Mouse (Mus musculus): Measurements from ENCODE around the gene 2010111I01Rik.

The 2010111I01Rik gene

GRCm38 (mm10) chr13:63262168-63262957 is 297.7 kb downstream of the 2010111I01Rik start:
- DNase-seq (ENCODE audit: low read depth) = no peak

GRCm38 (mm10) chr13:63268371-63268770 is 303.7 kb downstream of the 2010111I01Rik start:
- DNase-seq (ENCODE audit: low read depth) = no peak

GRCm38 (mm10) chr13:63268776-63269175 is 304.1 kb downstream of the 2010111I01Rik start:
- DNase-seq (ENCODE audit: low read depth) = no peak

- DNase-seq (ENCODE audit: low read depth) = no peak
Observed at GRCm38 (mm10) chr13:63270191-63270590, 305.5 kb downstream of the 2010111I01Rik start.

- DNase-seq (ENCODE audit: low read depth) = no peak
Observed at GRCm38 (mm10) chr13:63272017-63272601, 307.4 kb downstream of the 2010111I01Rik start.

- DNase-seq (ENCODE audit: low read depth) = no peak
Observed at GRCm38 (mm10) chr13:63272602-63273229, 308.0 kb downstream of the 2010111I01Rik start.

- no peak for DNase-seq (ENCODE audit: low read depth)
Observed at GRCm38 (mm10) chr13:63273859-63274258, 309.2 kb downstream of the 2010111I01Rik start.

GRCm38 (mm10) chr13:63274488-63275166 is 309.9 kb downstream of the 2010111I01Rik start:
- DNase-seq (ENCODE audit: low read depth) = no peak

- no peak for DNase-seq (ENCODE audit: low read depth)
Observed at GRCm38 (mm10) chr13:63276389-63276788, 311.7 kb downstream of the 2010111I01Rik start.

GRCm38 (mm10) chr13:63277316-63277715 is 312.6 kb downstream of the 2010111I01Rik start:
- DNase-seq (ENCODE audit: low read depth) = no peak

GRCm38 (mm10) chr13:63278141-63278631 is 313.5 kb downstream of the 2010111I01Rik start:
- no peak for DNase-seq (ENCODE audit: low read depth)

- peak; percentile 47 for DNase-seq (ENCODE audit: low read depth)
Observed at GRCm38 (mm10) chr13:63278796-63279475, 314.2 kb downstream of the 2010111I01Rik start.

GRCm38 (mm10) chr13:63279807-63280206 is 315.1 kb downstream of the 2010111I01Rik start:
- no peak for DNase-seq (ENCODE audit: low read depth)

GRCm38 (mm10) chr13:63280344-63280743 is 315.7 kb downstream of the 2010111I01Rik start:
- no peak for DNase-seq (ENCODE audit: low read depth)

- no peak for DNase-seq (ENCODE audit: low read depth)
Observed at GRCm38 (mm10) chr13:63281206-63281605, 316.5 kb downstream of the 2010111I01Rik start.

GRCm38 (mm10) chr13:63283236-63283635 is 318.5 kb downstream of the 2010111I01Rik start:
- DNase-seq (ENCODE audit: low read depth) = no peak

GRCm38 (mm10) chr13:63284748-63285147 is 320.1 kb downstream of the 2010111I01Rik start:
- DNase-seq (ENCODE audit: low read depth) = no peak

- DNase-seq (ENCODE audit: low read depth) = no peak
Observed at GRCm38 (mm10) chr13:63286483-63287102, 321.9 kb downstream of the 2010111I01Rik start.

GRCm38 (mm10) chr13:63289152-63289551 is 324.5 kb downstream of the 2010111I01Rik start:
- no peak for DNase-seq (ENCODE audit: low read depth)

GRCm38 (mm10) chr13:63289687-63290086 is 325.0 kb downstream of the 2010111I01Rik start:
- no peak for DNase-seq (ENCODE audit: low read depth)

- no peak for DNase-seq (ENCODE audit: low read depth)
Observed at GRCm38 (mm10) chr13:63290126-63290525, 325.4 kb downstream of the 2010111I01Rik start.

All from c-Kit-positive CD71-negative TER-119-negative erythroid progenitor cells, embryonic 14.5 days (primary cell).